Mouse (Mus musculus): ENCODE data around the gene Asf1a.
A peak's percentile ranks its signal among the peaks of the same experiment; 100 is the strongest.

The Asf1a gene

GRCm38 (mm10) chr10:53650683-53651082, 54.1 kb downstream of the Asf1a start:
- no peak for DNase-seq

DNA sequence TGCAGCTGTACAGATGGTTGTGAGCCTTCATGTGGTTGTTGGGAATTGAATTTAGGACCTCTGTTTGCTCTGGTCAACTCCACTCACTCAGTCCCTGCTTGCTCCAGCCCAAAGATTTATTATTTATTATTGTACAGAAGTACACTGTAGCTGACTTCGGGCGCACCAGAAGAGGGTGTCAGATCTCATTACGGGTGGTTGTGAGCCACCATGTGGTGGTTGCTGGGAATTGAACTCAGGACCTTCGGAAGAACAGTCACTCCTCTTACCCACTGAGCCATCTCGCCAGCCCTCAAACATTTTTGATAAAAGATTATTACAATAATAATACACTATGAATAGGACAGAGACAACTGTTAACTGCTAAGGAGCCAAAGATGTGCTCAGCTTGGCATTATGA, 57.7 kb downstream of the Asf1a start:
- peak; percentile 4 for DNase-seq
